In the genomic region with DNA sequence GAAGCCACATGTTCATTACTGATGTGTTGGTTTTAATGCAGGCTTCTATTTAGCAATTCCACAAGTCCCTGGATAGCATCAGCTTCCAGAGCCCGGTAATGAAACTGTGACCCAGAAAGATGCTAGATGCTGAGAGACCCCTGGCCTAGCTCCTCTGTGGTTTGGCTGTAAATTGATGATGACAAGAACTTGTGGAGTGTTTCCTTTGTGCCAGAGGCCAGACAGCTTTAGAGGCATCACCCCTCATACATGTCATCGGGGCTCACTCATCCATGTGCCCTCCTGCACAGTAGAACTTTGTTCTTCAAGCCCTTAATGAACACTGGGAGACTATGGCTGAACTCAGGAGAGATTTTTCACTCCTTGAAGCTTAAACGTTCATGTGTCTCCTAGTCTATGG, we compare ENCODE assay signal across 19 mouse cellular contexts.
"Had no signal": no experiment of that assay in that cellular context is flagged by ENCODE, and none has a peak within 500 bp of the region (broad histone marks: within the 10 kb centered on the region; RNA-seq: fewer than 3 reads in every experiment).

No protein-coding gene starts in this region.

- H3K27me3 ChIP-seq: liver, embryonic 13.5 days; liver, embryonic 15.5 days; lung, embryonic 15.5 days; megakaryocyte, embryonic 14.5 days; midbrain, embryonic 12.5 days; midbrain, embryonic 15.5 days; neural tube, embryonic 12.5 days; stomach, embryonic 15.5 days had no signal

- H3K27ac ChIP-seq: liver, embryonic 13.5 days; liver, embryonic 15.5 days; lung, embryonic 15.5 days; macrophage; midbrain, embryonic 12.5 days; midbrain, embryonic 15.5 days; neural tube, embryonic 12.5 days; stomach, embryonic 15.5 days; stomach, postnatal 0 days had no signal

- H3K4me3 ChIP-seq: liver, embryonic 13.5 days; liver, embryonic 15.5 days; lung, embryonic 15.5 days; megakaryocyte, embryonic 14.5 days; midbrain, embryonic 12.5 days; midbrain, embryonic 15.5 days; neural tube, embryonic 12.5 days; stomach, embryonic 15.5 days had no signal

- ATAC-seq: liver, postnatal 0 days; lung, postnatal 0 days; midbrain, embryonic 15.5 days had no signal

- H3K4me1 ChIP-seq: liver, embryonic 13.5 days; liver, embryonic 15.5 days; lung, embryonic 15.5 days; megakaryocyte, embryonic 14.5 days; midbrain, embryonic 12.5 days; midbrain, embryonic 15.5 days; neural tube, embryonic 12.5 days; stomach, embryonic 15.5 days had no signal

- H3K36me3 ChIP-seq: liver, embryonic 13.5 days; liver, embryonic 15.5 days; lung, embryonic 15.5 days; midbrain, embryonic 15.5 days; neural tube, embryonic 12.5 days; stomach, embryonic 15.5 days had no signal

- DNase-seq: liver, embryonic 13.5 days; liver, postnatal 0 days; lung, adult 2 months; lung, postnatal 14 days; lung, postnatal 36 days; right cerebral cortex, postnatal 14 days; thymus, adult 18-20 months; thymus, postnatal 25 days; thymus, postnatal 4 days had no signal

- H3K4me2 ChIP-seq: liver, embryonic 13.5 days; liver, embryonic 15.5 days; lung, embryonic 15.5 days; midbrain, embryonic 12.5 days; midbrain, embryonic 15.5 days; neural tube, embryonic 12.5 days; stomach, embryonic 15.5 days had no signal

- H3K9me3 ChIP-seq: liver, embryonic 13.5 days; liver, embryonic 15.5 days; lung, embryonic 15.5 days; megakaryocyte, embryonic 14.5 days; midbrain, embryonic 12.5 days; midbrain, embryonic 15.5 days; neural tube, embryonic 12.5 days; stomach, embryonic 15.5 days had no signal

- H3K9ac ChIP-seq: liver, embryonic 13.5 days; liver, embryonic 15.5 days; liver, postnatal 0 days; lung, embryonic 15.5 days; midbrain, embryonic 12.5 days; midbrain, embryonic 15.5 days; neural tube, embryonic 12.5 days; stomach, embryonic 15.5 days had no signal
